Mouse (Mus musculus) liver, embryonic 14.5 days (tissue): ENCODE data around the gene Gp9.

Experiments
- CTCF ChIP-seq: IDR thresholded peaks from 2 replicates; pipeline ENCODE4 v1.5.1; 2016; ENCODE audit warnings: antibody characterized with exemption, low read depth, control low read depth
- EP300 ChIP-seq: IDR thresholded peaks from 2 replicates; pipeline ENCODE4 v1.6.1; 2016; ENCODE audit warnings: antibody characterized with exemption, low read depth

GRCm38 (mm10) chr6:87746849-87747248, 31.0 kb upstream of the Gp9 start:
- TF ChIP-seq CTCF (no peak), EP300 (no peak)
